Mouse (Mus musculus) kidney, postnatal 36 days (tissue): ENCODE results near the gene P2rx7.
A peak's percentile ranks its signal among the peaks of the same experiment; 100 is the strongest.

Experiments
- DNase-seq, 2 experiments: peaks; one replicate each; pipeline ENCODE4 v3.0.0; 2021 to 2022; ENCODE audit warnings: mixed read lengths in 2 of 2

P2rx7 gene

GRCm38 (mm10) chr5:122731991-122732673, 88.4 kb downstream of the P2rx7 start:
- peak in 1 of 2 experiments; percentile 47 for DNase-seq

- no peak for DNase-seq
Measured at GRCm38 (mm10) chr5:122733881-122734280, 90.2 kb downstream of the P2rx7 start.

- no peak for DNase-seq
Measured at GRCm38 (mm10) chr5:122735853-122736252, 92.1 kb downstream of the P2rx7 start.

GRCm38 (mm10) chr5:122736761-122737160, 93.0 kb downstream of the P2rx7 start:
- no peak for DNase-seq
